Mouse (Mus musculus): ENCODE measurements around the gene Fam162a. TPM values are rescaled to one million over a fixed set of nuclear protein-coding genes. Genes with fewer than 3 reads are reported as not detected.
"Not testable (repeated sequence)": the region's sequence is repeated elsewhere in the genome, so short reads cannot be mapped to it uniquely, and the experiment has no call there.

Fam162a gene
- total RNA-seq, 2 experiments from 2014 or later, result 95.0 to 107 TPM

- no peak for DNase-seq (ENCODE audit: low spot score in 2 of 2)
Observed at GRCm38 (mm10) chr16:36063315-36063714, 8.1 kb downstream of the Fam162a start.

- DNase-seq (ENCODE audit: low spot score in 2 of 2), result not testable (repeated sequence)
Observed at GRCm38 (mm10) chr16:36062534-36062933, 8.9 kb downstream of the Fam162a start.

DNA sequence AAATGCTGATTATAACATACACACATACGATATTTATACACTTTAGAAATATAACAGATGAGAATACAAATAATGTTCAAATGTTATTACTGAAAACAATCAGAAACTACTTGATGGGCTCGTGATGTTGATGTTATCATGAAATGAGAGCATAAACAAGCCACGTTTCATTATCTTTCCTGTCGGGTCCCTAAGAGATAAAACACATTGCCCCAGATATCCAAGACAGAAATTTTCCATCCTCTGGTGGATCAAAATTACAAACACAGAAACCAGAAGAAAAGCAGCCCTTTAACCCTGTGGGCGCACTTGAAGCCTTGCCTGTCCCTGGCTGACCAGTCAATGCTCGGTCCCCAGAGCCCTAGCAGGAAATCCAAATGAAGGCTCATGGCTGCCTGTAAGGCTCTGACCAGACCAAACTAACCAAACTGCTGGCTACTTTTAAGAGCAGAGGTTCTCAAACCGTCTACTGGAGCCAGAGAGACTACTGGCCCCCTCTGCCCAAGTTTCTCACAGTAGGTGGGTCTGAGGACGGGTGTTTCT is 13.4 kb downstream of the Fam162a start:
- DNase-seq (ENCODE audit: low spot score in 2 of 2), result no peak

GRCm38 (mm10) chr16:36056416-36056815 is 15.0 kb downstream of the Fam162a start:
- DNase-seq (ENCODE audit: low spot score in 2 of 2), result no peak

GRCm38 (mm10) chr16:36054920-36055319 is 16.5 kb downstream of the Fam162a start:
- DNase-seq (ENCODE audit: low spot score in 2 of 2), result no peak

DNA sequence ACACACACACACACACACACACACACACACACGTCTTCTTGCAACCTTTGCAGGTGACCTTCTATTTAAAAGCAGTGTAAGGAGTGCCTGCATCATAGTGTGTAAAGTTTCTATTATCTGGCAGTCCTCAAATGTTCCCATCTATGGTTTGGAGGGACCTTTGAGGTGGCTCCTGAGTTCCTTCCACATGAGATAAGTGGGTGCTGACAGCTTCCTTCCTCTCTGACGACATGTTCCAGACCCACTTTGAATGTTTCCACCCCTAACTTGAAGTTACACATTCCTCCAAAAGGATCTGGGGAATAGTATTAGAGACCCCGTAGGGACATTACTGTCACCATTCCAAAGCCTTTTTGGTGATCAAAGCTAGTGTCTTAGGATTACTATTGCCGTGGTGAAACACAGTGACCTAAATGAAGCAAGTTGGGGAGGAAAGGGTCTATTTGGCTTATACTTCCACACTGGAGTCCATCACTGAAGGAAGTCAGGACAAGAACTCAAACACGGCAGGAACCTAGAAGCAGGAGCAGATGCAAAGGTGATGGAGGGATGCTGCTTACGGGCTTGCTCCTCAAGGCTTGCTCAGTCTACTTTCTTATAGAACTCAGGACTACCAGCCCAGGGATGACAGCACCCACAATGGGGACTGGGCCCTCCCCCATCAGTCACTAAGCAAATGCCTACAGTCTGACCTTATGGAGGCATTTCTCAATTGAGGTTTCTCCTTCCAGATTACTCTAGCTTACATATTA is 17.7 kb downstream of the Fam162a start:
- DNase-seq (ENCODE audit: low spot score in 2 of 2), result no peak

- DNase-seq (ENCODE audit: low spot score in 2 of 2), result no peak
Observed at GRCm38 (mm10) chr16:36051491-36051890, 19.9 kb downstream of the Fam162a start.

GRCm38 (mm10) chr16:36047538-36047937 is 23.9 kb downstream of the Fam162a start:
- no peak for DNase-seq (ENCODE audit: low spot score in 2 of 2)

DNA sequence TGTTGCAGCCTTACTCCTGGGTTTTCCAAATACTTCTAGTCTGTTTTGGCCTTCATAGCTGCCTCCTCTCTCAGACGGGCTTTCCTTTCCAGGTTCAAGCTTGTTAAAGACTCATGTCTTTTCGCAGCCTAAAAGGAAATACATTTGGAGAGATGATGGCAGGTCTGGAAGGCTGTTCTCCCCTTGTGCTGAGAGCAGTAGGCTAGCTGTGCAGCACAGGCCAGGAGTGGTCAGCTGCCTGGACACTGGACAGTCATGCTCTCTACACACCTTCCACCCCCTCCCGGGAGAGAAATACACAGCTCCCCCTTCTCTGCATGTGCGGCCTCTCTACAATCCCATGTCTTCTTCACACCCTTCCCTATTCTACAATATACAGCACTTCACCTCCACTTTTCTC is 27.4 kb downstream of the Fam162a start:
- no peak for DNase-seq (ENCODE audit: low spot score in 2 of 2)

GRCm38 (mm10) chr16:36043073-36043472 is 28.3 kb downstream of the Fam162a start:
- DNase-seq (ENCODE audit: low spot score in 2 of 2), result no peak

DNA sequence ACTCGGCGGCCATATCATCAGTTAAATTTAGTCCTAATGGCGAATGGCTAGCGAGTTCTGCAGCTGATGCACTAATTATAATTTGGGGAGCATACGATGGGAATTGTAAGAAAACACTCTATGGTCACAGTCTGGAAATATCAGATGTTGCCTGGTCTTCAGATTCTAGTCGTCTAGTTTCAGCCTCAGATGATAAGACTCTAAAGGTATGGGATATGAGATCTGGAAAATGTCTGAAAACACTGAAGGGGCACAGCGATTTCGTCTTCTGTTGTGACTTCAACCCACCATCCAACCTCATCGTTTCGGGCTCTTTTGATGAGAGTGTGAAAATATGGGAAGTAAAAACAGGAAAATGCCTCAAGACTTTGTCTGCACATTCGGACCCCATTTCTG is 29.8 kb downstream of the Fam162a start:
- DNase-seq (ENCODE audit: low spot score in 2 of 2), result no peak

GRCm38 (mm10) chr16:36040640-36041624 is 30.5 kb downstream of the Fam162a start, which contains the start of gene Wdr5b:
Gene Wdr5b (plus strand): TSS chr16:36041190.
- peak; percentile 62 to 84 for DNase-seq (ENCODE audit: low spot score in 2 of 2)

DNA sequence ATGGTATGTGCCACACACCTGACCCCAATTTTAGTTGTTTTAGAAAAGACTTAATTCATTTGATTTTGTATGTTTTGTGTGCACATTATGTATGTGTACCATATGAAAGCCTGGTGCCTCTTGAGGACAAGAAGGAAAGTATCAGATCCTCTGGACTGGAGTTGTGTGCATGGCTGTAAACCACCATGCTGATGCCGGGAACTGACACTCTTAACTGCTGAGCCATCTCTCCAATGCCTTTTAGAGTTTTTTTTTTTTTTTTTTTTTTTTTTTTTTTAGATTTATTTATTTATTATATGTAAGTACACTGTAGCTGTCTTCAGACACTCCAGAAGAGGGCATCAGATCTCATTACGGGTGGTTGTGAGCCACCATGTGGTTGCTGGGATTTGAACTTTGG is 43.3 kb downstream of the Fam162a start:
- not testable (repeated sequence) for DNase-seq (ENCODE audit: low spot score in 2 of 2)

GRCm38 (mm10) chr16:36016335-36016734 is 55.1 kb downstream of the Fam162a start:
- DNase-seq (ENCODE audit: low spot score in 2 of 2), result no peak

- DNase-seq (ENCODE audit: low spot score in 2 of 2), result no peak
Observed at GRCm38 (mm10) chr16:36008396-36008795, 63.0 kb downstream of the Fam162a start.

- not testable (repeated sequence) for DNase-seq (ENCODE audit: low spot score in 2 of 2)
Observed at GRCm38 (mm10) chr16:35998852-35999251, 72.5 kb downstream of the Fam162a start.

Other genes with a start within 250 kb of the Fam162a start
- gene Parp14, start 200.1 kb downstream of the Fam162a start, total RNA-seq (2021), result 1 to 10 TPM; 4.9 to 5.2 TPM
- gene Parp9, start 133.1 kb downstream of the Fam162a start, total RNA-seq (2021), result 1 to 10 TPM; 7.6 TPM
- 1 to 10 TPM; 4.6 to 5.5 TPM for gene Dtx3l, start 132.4 kb downstream of the Fam162a start, total RNA-seq (2021)
- 10 to 100 TPM; 62.5 to 71.0 TPM for gene Kpna1, start 92.8 kb downstream of the Fam162a start, total RNA-seq (2021)
- 1 to 10 TPM; 5.0 to 5.3 TPM for gene Wdr5b, start 30.4 kb downstream of the Fam162a start, total RNA-seq (2021)
- gene Ccdc58, start 91 bp upstream of the Fam162a start, total RNA-seq (2021), result 10 to 100 TPM; 38.3 to 42.4 TPM
- not detected for gene Csta1, start 59.6 kb upstream of the Fam162a start, total RNA-seq (2021)
- 1 to 10 TPM; 1.1 to 1.8 TPM for gene Stfa2l1, start 85.2 kb upstream of the Fam162a start, total RNA-seq (2021)
- gene Gm5483, start 112.6 kb upstream of the Fam162a start, total RNA-seq (2021), result 1 to 10 TPM in 1 of 2 experiments, under 1 TPM in 1; 0.81 to 5.7 TPM
- gene Gm5416, start 138.8 kb upstream of the Fam162a start, total RNA-seq (2021), result not detected
- under 1 TPM in 1 of 2 experiments, not detected in 1; 0.65 TPM for gene 2010005H15Rik, start 149.9 kb upstream of the Fam162a start, total RNA-seq (2021)
- gene Stfa1, start 205.4 kb upstream of the Fam162a start, total RNA-seq (2021), result 1 to 10 TPM; 1.6 to 5.6 TPM